Mouse (Mus musculus) frontal cortex, postnatal 25 days (tissue): ENCODE data around the gene D130040H23Rik.
"Not testable (repeated sequence)": the region's sequence is repeated elsewhere in the genome, so short reads cannot be mapped to it uniquely, and the experiment has no call there.

Source experiments
- DNase-seq, 2 experiments: peaks; one replicate each; pipeline ENCODE4 v3.0.0; 2022; ENCODE audit warnings: low spot score in 2 of 2

Gene D130040H23Rik

DNA sequence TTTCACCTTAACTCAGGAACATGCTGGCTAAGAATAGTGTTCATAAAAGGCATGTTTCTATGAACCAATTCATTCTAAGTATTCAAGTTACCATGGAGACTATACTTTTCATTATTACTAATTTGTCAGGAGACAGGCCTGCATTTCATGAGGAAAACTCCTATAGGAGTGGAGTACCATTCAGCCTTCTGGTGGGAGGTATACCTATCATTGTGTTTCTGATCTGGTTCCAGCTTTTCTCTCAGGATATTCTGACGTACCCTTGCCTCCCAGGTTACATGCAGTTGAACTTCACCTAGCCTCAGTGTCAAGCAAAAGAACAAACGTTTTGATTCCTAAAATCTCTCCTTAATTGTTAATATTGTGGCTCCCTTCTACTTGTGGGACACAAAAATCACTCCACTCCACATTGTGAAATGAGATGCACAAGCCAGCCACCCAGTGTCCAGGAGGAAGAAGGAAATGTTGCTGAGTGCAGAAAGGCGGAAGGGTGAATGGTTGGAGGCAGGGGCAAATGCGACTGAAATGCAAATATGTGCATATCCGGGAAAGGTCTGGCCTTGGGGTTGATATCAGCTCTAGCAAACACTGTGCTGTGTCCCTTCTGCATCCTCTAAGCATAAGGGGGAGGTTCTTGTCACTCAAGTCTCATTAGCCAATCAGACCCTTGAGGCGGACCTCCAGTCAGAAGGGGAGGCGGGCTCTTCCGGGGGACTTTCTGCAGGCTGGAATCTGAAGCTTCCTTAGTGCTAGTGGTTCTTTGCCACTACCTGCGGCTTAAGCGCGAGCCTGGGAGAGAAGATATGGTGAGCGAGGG, at the start of gene D130040H23Rik:
Gene D130040H23Rik, plus strand, starts transcription at position 695 of the 817 bp plus-strand sequence.
- DNase-seq, result peak; percentile 59 to 64

DNA sequence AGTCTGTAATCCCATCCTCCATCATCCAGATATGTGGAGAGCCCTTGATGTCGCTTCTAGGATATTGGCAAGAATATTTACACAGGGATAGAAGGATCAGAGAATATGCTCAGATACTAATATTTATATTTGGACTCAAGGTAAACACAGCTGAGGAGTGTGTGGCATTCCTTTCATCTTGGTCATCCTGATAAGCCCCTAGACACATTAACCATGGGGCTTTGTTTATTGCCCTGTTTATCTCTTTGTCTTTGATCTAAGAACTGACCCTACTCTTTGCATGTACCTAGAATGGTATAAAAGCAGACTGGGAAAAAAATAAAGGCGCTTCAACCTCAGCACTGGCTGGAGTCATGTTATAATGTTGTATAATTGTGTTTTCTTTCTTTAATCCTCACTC, 28.3 kb upstream of the D130040H23Rik start:
- DNase-seq, result no peak

DNA sequence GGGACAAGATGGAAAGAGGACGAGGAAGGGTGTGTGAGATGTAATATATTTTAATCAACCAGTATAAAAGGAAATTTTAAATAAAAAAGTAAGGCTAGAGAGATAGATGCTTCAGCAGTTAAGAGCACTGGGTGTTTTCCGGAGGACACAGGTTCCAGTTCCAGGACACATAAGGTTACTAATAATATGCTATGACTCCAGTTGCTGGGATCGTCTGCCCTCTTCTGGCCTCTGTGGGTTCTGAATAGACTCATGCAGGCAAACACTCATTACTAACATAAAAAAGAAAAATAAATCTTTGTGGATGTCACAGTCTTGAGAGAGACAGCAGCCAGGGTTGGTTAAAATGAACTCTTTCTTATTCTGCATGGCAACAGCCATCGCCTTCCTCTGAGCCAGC, 2.4 kb upstream of the D130040H23Rik start:
- no peak for DNase-seq

DNA sequence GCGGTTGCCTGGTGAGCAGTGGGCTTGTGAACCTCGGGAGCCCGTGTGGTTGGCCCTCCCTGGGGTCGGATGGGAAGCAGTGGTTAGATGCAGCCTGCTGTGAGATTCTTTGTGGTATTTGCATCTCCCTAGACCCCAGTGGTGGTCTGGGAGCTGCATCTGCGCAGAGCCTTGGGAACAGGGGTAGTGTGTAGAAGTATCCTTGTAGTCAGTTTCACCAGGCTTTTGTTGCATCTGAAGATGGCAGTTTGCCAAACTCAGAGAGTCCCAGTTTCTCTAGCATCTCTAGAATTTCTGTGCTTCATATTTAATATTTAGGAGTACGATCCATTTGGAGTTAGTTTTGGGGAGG, 299 bp downstream of the D130040H23Rik start:
- no peak for DNase-seq

DNA sequence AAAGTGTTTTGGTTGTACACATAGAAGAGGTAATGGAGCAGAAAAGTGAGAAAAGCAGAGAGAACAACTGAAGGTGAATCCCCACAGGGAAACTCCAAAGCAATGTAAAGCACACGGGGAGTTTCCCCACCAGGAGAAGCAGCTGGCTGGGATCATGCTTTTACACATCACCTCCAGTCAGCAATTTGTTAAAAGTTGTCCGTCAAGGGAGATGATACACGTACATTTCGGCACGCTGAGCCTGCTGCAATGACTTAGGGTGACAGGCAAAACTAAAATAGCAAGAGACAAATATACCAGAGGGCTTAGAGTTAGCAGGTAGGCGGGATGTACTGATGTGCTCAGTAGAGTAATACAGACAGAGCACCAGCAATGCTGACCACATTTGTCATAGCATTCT, 1.6 kb downstream of the D130040H23Rik start:
- DNase-seq, result no peak

DNA sequence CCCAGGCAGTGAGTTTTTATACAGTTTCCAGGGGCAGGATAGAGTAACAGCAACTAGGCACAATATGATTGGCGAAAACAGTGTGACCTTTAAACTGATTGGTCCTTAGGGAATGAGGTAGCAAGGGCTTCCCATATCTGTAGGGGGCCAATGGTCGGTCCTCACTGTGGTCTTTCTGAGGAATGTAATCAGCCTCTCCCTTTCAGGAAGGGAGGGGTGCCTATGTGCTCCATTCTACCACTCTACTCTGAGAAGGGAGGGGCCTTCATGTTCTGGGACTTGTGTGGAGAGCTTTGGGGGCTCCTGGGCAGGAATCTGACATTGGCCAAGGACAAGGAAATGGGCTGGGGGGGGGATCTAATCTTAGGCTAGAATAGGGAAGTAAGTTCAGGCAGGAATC, 53.9 kb downstream of the D130040H23Rik start:
- no peak for DNase-seq

DNA sequence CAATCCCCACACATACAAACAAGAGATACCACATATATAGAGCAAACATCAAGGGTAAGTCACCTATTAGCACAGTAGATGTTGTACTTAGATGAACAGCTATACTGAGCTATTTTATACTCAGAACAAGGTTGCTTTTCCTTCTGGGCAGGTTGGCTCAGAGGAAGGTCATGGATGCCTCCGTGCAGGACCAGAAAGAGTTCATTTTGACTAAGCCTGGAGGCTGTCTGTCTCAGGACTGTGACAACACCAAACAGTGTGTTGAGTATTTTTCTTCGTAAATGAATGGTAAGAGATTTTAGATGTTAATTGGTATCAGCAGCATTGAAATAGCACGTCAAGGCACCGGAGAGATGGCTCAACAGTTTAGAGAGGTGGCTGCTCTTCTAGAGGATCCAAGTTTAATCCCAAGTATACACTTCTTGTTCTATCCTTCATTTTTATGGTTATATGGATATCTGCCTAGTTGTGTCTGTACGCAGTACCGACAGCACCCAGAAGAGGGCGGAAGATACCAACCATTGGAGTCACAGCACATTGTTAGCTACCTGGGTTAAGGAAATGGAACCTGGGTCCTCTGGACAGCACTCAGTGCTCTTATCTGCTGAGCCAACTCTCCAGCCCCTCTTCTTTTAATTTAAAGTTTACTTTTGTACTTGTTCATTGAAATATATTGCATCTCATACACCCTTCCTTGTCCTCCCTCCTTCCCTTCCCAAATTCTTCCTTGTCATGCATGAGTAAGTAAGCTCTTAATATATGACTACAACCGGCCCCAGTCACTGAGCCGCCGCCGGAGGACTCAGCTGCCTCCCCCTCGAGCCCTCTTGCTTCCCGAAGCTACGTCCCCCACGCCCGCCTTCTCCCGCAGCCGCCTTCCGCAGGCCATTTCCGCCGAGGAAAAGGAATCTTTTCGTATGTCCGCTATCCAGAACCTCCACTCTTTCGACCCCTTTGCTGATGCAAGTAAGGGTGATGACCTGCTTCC, 57.7 kb downstream of the D130040H23Rik start:
- peak; percentile 92 to 98 for DNase-seq

DNA sequence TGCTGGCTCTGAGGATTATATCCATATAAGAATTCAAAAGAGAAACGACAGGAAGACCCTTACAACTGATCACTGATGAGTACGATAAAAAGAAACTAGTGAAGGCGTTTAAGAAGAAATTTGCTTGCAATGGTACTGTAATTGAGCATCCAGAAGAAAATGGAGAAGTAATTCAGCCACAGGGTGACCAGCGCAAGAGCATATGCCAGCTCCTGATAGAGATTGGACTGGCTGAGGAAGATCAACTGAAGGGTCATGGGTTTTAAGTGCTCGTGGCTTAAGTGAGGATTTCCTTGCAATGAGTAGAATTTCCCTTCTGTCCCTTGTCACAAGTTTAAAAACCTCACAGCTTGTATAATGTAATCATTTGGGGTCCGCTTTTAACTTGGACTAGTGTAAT, 58.4 kb downstream of the D130040H23Rik start:
- DNase-seq, result not testable (repeated sequence)
